Mouse (Mus musculus): ENCODE measurements around the gene Itsn1. TPM values are rescaled to one million over a fixed set of nuclear protein-coding genes. Genes with fewer than 3 reads are reported as not detected.

Gene Itsn1
- polyA plus RNA-seq, 1 experiment from 2014 or later = 54.7 TPM

- WGBS (ENCODE audit: insufficient replicate concordance) = 73% methylated on average over 9 of the region's 9 CpGs
- no peaks in the 10 kb centered on the region for H3K27me3 ChIP-seq (ENCODE audit: control insufficient read depth, insufficient read depth, low read depth, low read length)
- H3K27ac ChIP-seq (ENCODE audit: low read length) = no peak overlapping the region
- peaks cover 5% of the 10 kb centered on the region for H3K4me1 ChIP-seq (ENCODE audit: control insufficient read depth, low read depth, low read length)
- ATAC-seq (ENCODE audit: low read depth) = no peak
- H3K9ac ChIP-seq (ENCODE audit: low read depth, low read length) = no peak overlapping the region
- H3K9me3 ChIP-seq (replicated peaks; ENCODE audit: control insufficient read depth, low read length) = no peaks in the 10 kb centered on the region
- H3K4me3 ChIP-seq (ENCODE audit: low read depth, low read length) = no peak overlapping the region
- H3K36me3 ChIP-seq (ENCODE audit: control insufficient read depth, insufficient read depth) = no peaks in the 10 kb centered on the region
- H3K4me2 ChIP-seq (ENCODE audit: low read depth, low read length) = no peak overlapping the region
These were observed 32.1 kb downstream of the Itsn1 start for GRCm38 (mm10) chr16:91761202-91761601.

DNA sequence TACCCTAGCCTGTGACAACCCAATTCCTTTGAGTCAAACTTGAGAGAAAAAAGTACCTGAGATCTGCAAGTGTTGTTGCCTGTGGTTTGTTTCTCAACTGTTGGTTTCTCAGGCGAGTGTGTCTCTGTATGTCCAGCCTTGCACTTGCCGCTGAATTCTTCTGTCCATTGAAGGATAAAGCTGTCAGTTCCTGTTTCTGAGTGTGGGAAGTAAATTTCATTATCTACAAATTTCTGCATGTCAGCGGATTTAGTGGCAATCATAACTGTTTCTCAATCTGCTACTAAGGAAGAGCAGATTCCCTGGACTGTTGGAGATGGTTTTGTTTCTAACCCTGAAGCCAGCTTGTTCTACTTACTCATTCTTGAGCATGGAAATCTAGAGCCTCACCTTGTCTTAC lies 32.7 kb downstream of the Itsn1 start:
- H3K9ac ChIP-seq (ENCODE audit: low read depth, low read length) = no peak overlapping the region
- peak overlapping the region; percentile 5; the same call in 1 of the 2 replicates for H3K27ac ChIP-seq (ENCODE audit: low read length)
- H3K27me3 ChIP-seq (ENCODE audit: control insufficient read depth, insufficient read depth, low read depth, low read length) = no peaks in the 10 kb centered on the region
- H3K4me1 ChIP-seq (ENCODE audit: control insufficient read depth, low read depth, low read length) = peaks cover 5% of the 10 kb centered on the region
- WGBS (ENCODE audit: insufficient replicate concordance) = 18% methylated on average over 3 of the region's 3 CpGs
- no peak overlapping the region for H3K4me2 ChIP-seq (ENCODE audit: low read depth, low read length)
- H3K4me3 ChIP-seq (ENCODE audit: low read depth, low read length) = no peak overlapping the region
- no peak for ATAC-seq (ENCODE audit: low read depth)
- no peaks in the 10 kb centered on the region for H3K9me3 ChIP-seq (replicated peaks; ENCODE audit: control insufficient read depth, low read length)
- no peaks in the 10 kb centered on the region for H3K36me3 ChIP-seq (ENCODE audit: control insufficient read depth, insufficient read depth)

DNA sequence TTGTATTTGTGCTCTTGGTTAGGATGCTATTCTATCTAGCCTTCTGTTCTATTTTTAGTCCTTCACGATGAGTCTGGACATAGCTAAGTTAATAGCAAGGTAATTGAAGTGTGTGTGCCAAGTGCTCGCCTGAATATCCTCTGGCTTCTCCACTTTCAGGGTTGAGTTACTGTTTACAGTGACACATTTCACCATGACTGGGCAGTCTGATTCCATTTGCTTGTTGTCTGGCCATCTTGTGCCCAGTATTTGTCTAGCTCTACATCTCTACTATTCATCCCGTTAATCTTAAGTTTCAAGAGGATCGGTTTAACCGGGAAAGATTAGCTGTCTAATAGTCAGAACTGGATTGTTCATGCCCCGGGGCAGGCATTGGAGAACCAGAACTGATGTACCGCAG lies 33.4 kb downstream of the Itsn1 start:
- H3K4me3 ChIP-seq (ENCODE audit: low read depth, low read length) = no peak overlapping the region
- H3K27ac ChIP-seq (ENCODE audit: low read length) = no peak overlapping the region
- no peaks in the 10 kb centered on the region for H3K27me3 ChIP-seq (ENCODE audit: control insufficient read depth, insufficient read depth, low read depth, low read length)
- ATAC-seq (ENCODE audit: low read depth) = no peak
- no peaks in the 10 kb centered on the region for H3K9me3 ChIP-seq (replicated peaks; ENCODE audit: control insufficient read depth, low read length)
- H3K9ac ChIP-seq (ENCODE audit: low read depth, low read length) = no peak overlapping the region
- no peaks in the 10 kb centered on the region for H3K36me3 ChIP-seq (ENCODE audit: control insufficient read depth, insufficient read depth)
- peaks cover 5% of the 10 kb centered on the region for H3K4me1 ChIP-seq (ENCODE audit: control insufficient read depth, low read depth, low read length)
- no peak overlapping the region for H3K4me2 ChIP-seq (ENCODE audit: low read depth, low read length)
- WGBS (ENCODE audit: insufficient replicate concordance) = 54% methylated on average over 7 of the region's 7 CpGs

DNA sequence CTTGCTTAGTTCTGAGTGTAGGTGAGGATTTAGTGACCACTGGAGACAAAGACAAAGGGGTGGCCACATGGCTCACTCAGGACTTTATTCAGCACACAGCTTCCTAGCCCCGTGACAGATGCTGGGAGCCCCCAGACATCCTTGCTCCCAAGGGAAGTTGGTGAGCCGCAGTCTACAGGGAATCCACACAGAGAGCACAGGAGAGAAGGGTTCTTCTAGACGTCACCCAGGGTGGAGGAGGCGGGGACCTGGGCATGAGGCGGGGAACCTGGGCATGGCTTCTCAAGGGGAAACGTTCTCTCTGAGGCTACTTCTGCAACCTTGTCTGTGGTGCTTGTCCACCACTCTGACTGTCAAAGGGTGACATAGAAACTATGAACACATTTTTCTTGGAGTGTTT lies 34.9 kb downstream of the Itsn1 start:
- no peak for ATAC-seq (ENCODE audit: low read depth)
- no peaks in the 10 kb centered on the region for H3K36me3 ChIP-seq (ENCODE audit: control insufficient read depth, insufficient read depth)
- peaks cover 5% of the 10 kb centered on the region for H3K4me1 ChIP-seq (ENCODE audit: control insufficient read depth, low read depth, low read length)
- 47% methylated on average over 6 of the region's 6 CpGs for WGBS (ENCODE audit: insufficient replicate concordance)
- no peak overlapping the region for H3K4me3 ChIP-seq (ENCODE audit: low read depth, low read length)
- H3K27ac ChIP-seq (ENCODE audit: low read length) = no peak overlapping the region
- H3K27me3 ChIP-seq (ENCODE audit: control insufficient read depth, insufficient read depth, low read depth, low read length) = no peaks in the 10 kb centered on the region
- H3K4me2 ChIP-seq (ENCODE audit: low read depth, low read length) = no peak overlapping the region
- H3K9ac ChIP-seq (ENCODE audit: low read depth, low read length) = no peak overlapping the region
- H3K9me3 ChIP-seq (replicated peaks; ENCODE audit: control insufficient read depth, low read length) = no peaks in the 10 kb centered on the region

DNA sequence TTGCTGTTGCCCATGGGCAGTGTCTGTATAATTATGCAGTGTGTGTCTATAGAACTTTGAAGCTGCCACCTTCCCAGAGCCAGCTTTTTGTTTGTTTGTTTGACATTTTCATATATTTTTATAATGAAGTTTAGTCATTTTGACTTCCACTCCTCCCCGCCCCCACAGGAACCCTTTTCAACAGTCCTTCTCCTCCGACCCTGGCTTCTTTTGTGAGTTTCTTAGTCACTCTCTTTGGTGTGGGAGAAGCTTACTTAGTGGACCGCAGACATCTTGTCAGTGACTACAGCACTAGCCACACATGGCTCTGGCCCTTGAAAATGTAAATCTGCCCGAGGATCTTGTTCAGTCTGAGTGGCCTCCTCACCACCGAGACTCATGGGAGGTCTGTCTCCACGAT lies 35.3 kb downstream of the Itsn1 start:
- no peaks in the 10 kb centered on the region for H3K36me3 ChIP-seq (ENCODE audit: control insufficient read depth, insufficient read depth)
- H3K4me2 ChIP-seq (ENCODE audit: low read depth, low read length) = no peak overlapping the region
- peaks cover 5% of the 10 kb centered on the region for H3K4me1 ChIP-seq (ENCODE audit: control insufficient read depth, low read depth, low read length)
- 57% methylated on average over 6 of the region's 6 CpGs for WGBS (ENCODE audit: insufficient replicate concordance)
- ATAC-seq (ENCODE audit: low read depth) = no peak
- no peak overlapping the region for H3K9ac ChIP-seq (ENCODE audit: low read depth, low read length)
- H3K4me3 ChIP-seq (ENCODE audit: low read depth, low read length) = no peak overlapping the region
- no peaks in the 10 kb centered on the region for H3K9me3 ChIP-seq (replicated peaks; ENCODE audit: control insufficient read depth, low read length)
- no peaks in the 10 kb centered on the region for H3K27me3 ChIP-seq (ENCODE audit: control insufficient read depth, insufficient read depth, low read depth, low read length)
- no peak overlapping the region for H3K27ac ChIP-seq (ENCODE audit: low read length)

GRCm38 (mm10) chr16:91765121-91765815 lies 36.2 kb downstream of the Itsn1 start:
- Histone ChIP-seq H3K27ac (ENCODE audit: low read length) (no peak overlapping the region), H3K4me3 (ENCODE audit: low read depth, low read length) (no peak overlapping the region), H3K36me3 (ENCODE audit: control insufficient read depth, insufficient read depth) (no peaks in the 10 kb centered on the region), H3K4me1 (ENCODE audit: control insufficient read depth, low read depth, low read length) (peaks cover 5% of the 10 kb centered on the region), H3K9me3 (replicated peaks; ENCODE audit: control insufficient read depth, low read length) (no peaks in the 10 kb centered on the region), H3K9ac (ENCODE audit: low read depth, low read length) (no peak overlapping the region), H3K4me2 (ENCODE audit: low read depth, low read length) (no peak overlapping the region), H3K27me3 (ENCODE audit: control insufficient read depth, insufficient read depth, low read depth, low read length) (no peaks in the 10 kb centered on the region)
- no peak for ATAC-seq (ENCODE audit: low read depth)
- WGBS (ENCODE audit: insufficient replicate concordance) = 81% methylated on average over 15 of the region's 15 CpGs

DNA sequence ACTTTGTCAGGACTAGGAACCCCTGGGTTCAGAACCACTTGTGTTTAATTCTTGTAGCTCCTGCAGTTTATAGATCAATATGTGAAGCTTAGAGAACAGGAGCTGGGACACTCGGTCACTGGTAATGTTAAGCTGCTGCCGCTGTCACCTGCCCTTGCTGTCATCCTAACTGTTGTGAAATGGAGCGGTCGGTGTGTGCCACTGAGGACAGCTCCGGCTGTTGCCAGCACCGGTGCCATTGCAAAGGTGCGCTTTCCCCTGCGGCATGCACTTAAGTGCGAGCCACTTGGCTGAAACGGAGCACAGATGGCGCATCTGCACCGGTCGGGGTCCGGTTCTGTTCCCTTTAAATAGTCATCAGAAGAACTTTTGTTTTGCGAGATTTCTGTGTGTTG lies 36.7 kb downstream of the Itsn1 start:
- Histone ChIP-seq H3K9me3 (replicated peaks; ENCODE audit: control insufficient read depth, low read length) (no peaks in the 10 kb centered on the region), H3K27ac (ENCODE audit: low read length) (no peak overlapping the region), H3K36me3 (ENCODE audit: control insufficient read depth, insufficient read depth) (no peaks in the 10 kb centered on the region), H3K9ac (ENCODE audit: low read depth, low read length) (no peak overlapping the region), H3K4me1 (ENCODE audit: control insufficient read depth, low read depth, low read length) (peaks cover 5% of the 10 kb centered on the region), H3K4me2 (ENCODE audit: low read depth, low read length) (no peak overlapping the region), H3K27me3 (ENCODE audit: control insufficient read depth, insufficient read depth, low read depth, low read length) (no peaks in the 10 kb centered on the region), H3K4me3 (ENCODE audit: low read depth, low read length) (no peak overlapping the region)
- 75% methylated on average over 15 of the region's 15 CpGs for whole genome bisulfite sequencing (ENCODE audit: insufficient replicate concordance)
- ATAC-seq (ENCODE audit: low read depth) = peak; percentile 48; the same call in 1 of the 2 replicates

- 67% methylated on average over 11 of the region's 11 CpGs for WGBS (ENCODE audit: insufficient replicate concordance)
These were observed 38.2 kb downstream of the Itsn1 start for GRCm38 (mm10) chr16:91767165-91767701.

GRCm38 (mm10) chr16:91768586-91768985 lies 39.5 kb downstream of the Itsn1 start:
- no peak overlapping the region for H3K4me3 ChIP-seq (ENCODE audit: low read depth, low read length)
- no peak overlapping the region for H3K4me2 ChIP-seq (ENCODE audit: low read depth, low read length)
- no peaks in the 10 kb centered on the region for H3K27me3 ChIP-seq (ENCODE audit: control insufficient read depth, insufficient read depth, low read depth, low read length)
- H3K9ac ChIP-seq (ENCODE audit: low read depth, low read length) = no peak overlapping the region
- 81% methylated on average over 6 of the region's 6 CpGs for WGBS (ENCODE audit: insufficient replicate concordance)
- ATAC-seq (ENCODE audit: low read depth) = no peak
- no peaks in the 10 kb centered on the region; the same call in 1 of the 2 replicates for H3K4me1 ChIP-seq (ENCODE audit: control insufficient read depth, low read depth, low read length)
- no peaks in the 10 kb centered on the region for H3K9me3 ChIP-seq (replicated peaks; ENCODE audit: control insufficient read depth, low read length)
- H3K36me3 ChIP-seq (ENCODE audit: control insufficient read depth, insufficient read depth) = no peaks in the 10 kb centered on the region
- no peak overlapping the region for H3K27ac ChIP-seq (ENCODE audit: low read length)

More at GRCm38 (mm10) chr16:91767165-91767701, 38.2 kb downstream of the Itsn1 start:
- Histone ChIP-seq H3K4me3 (ENCODE audit: low read depth, low read length) (no peak overlapping the region), H3K9me3 (replicated peaks; ENCODE audit: control insufficient read depth, low read length) (no peaks in the 10 kb centered on the region), H3K27ac (ENCODE audit: low read length) (no peak overlapping the region), H3K27me3 (ENCODE audit: control insufficient read depth, insufficient read depth, low read depth, low read length) (no peaks in the 10 kb centered on the region), H3K4me2 (ENCODE audit: low read depth, low read length) (no peak overlapping the region), H3K36me3 (ENCODE audit: control insufficient read depth, insufficient read depth) (no peaks in the 10 kb centered on the region), H3K9ac (ENCODE audit: low read depth, low read length) (no peak overlapping the region), H3K4me1 (ENCODE audit: control insufficient read depth, low read depth, low read length) (no peaks in the 10 kb centered on the region; the same call in 1 of the 2 replicates)
- no peak for ATAC-seq (ENCODE audit: low read depth)
